Mouse (Mus musculus) megakaryocyte, adult 5-6 weeks (primary cell): Measurements from ENCODE around the gene Brix1. TPM values are rescaled to one million over a fixed set of nuclear protein-coding genes. Genes with fewer than 3 reads are reported as not detected.
A peak's percentile ranks its signal among the peaks of the same experiment; 100 is the strongest.

ENCODE experiments used
- ATAC-seq: 2 replicates; pipeline ENCODE4 v1.8.0; 2016; ENCODE audit warnings: mild to moderate bottlenecking, inconsistent platforms; ENCODE audit not compliant: poor library complexity, severe bottlenecking
- total RNA-seq, 2 experiments: library from RNA; stranded (forward) in 1 of 2; stranded (reverse) in 1 of 2; fragments of 153-499, 151-499 nt in 1 of 2; fragments of 221-1000, 200-1000 nt in 1 of 2; gene quantifications; 2 replicates each; pipeline versions ENCODE4 v1.2.3 to v1.2.4; 2015 to 2017

The Brix1 gene
- total RNA-seq, 2 experiments from 2014 or later, result 15.1 to 49.4 TPM

DNA sequence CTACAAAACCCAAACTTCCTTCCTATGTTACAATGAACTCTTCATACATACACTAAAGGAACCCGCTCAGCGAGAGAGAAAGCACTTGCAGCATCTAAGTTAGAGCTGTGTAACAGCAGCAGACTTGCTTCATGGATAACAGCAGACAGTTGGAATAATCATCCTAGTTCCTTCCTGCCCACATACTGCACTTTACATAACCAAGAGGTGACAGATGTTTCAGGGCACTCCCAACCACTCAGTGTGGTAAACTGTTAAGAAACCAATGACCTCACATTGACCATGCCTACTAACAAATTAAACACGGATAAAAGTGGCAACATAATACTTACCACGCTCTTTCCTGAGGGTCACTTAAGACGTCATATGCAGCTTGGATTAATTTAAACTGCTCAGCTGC, 22.2 kb downstream of the Brix1 start:
- peak; percentile 49 for ATAC-seq

GRCm38 (mm10) chr15:10460986-10461385, 24.8 kb downstream of the Brix1 start:
- ATAC-seq, result no peak

- ATAC-seq, result no peak
Observed at GRCm38 (mm10) chr15:10447102-10447501, 38.6 kb downstream of the Brix1 start.

- no peak for ATAC-seq
Observed at GRCm38 (mm10) chr15:10442275-10442674, 43.5 kb downstream of the Brix1 start.

DNA sequence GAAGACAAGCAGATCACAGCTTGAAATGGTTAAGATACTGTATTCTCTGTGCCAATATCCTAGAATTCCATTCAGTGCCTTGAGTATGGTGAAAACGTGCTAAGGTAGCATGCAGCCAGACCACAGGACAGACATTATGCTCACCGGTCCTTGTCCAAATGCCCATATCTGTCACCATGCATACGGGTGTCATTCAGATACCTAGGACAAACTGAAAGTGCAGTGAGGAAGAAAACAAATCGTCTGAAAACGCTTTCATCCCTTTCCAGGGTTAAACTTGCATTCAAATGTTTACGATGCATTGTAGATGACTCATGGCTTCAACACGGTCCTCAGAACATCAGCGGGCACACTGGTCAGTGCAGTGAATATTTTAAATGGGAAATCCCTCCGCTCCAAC, 44.3 kb downstream of the Brix1 start:
- no peak for ATAC-seq

DNA sequence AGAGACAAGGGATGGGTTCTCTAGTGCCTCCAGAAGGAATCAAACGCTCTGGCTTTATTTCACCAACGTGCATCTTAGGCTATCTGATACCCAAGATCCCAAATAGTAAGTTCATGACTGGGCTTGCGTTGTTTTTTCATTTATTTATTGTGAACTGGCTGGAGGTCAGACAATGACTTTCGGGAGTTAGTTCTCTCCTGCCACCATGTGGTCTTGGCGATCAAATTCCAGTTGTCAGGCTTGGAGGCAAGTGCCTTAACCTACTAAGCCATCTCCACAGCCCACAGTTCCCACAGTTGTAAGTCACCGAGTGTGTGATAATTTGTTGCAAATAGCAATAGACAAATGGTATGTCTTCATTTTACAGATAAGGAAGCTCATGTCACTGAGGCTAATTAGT, 45.8 kb downstream of the Brix1 start:
- no peak for ATAC-seq

- ATAC-seq, result peak; percentile 43; the same call in 1 of the 2 replicates
Observed at GRCm38 (mm10) chr15:10436893-10437292, 48.9 kb downstream of the Brix1 start.

DNA sequence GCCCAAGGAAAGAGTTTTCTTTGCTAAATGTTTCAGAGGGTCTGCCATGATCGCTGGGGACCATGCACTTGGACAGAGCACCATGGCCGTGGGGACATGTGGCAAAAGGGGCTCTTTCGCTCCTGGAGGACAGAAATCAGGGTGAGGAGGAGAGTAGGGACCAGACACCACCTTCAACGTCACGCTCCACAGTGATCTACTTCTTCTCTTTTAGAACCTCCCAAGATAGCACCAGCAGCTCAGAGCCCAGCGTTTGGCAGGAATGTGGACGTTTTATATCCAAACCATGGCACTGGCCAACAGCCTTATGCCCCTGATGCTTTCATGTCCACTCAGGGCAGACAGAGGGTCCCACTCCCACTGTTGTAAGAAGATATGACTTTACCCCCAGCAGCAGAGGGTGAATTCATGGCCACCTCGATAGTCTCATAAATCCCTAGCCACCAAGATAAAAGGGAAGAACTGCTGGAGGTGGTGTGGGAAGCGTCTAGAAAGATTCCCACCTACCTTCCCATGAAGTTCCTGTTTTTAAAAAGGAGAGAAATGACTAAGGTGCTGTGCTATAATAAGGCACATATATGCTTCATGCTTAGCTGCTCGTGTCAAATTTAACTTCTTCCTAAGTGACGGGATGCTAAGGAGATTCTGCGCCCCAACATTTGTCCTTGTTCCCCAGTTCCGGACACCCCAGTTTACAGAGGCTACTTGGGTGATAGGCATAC, 59.0 kb downstream of the Brix1 start:
- ATAC-seq, result no peak

GRCm38 (mm10) chr15:10426124-10426523, 59.6 kb downstream of the Brix1 start:
- no peak for ATAC-seq

Other genes with a start within 250 kb of the Brix1 start
- gene Gm21973, start 160.6 kb downstream of the Brix1 start, total RNA-seq (2015), result 0.64 TPM in 1 of 2 replicates, not detected in the other
- gene Gm21973, start 160.6 kb downstream of the Brix1 start, total RNA-seq (2017), result not detected in 2 replicates
- gene Agxt2, start 127.4 kb downstream of the Brix1 start, total RNA-seq (2015), result not detected in 2 replicates
- gene Agxt2, start 127.4 kb downstream of the Brix1 start, total RNA-seq (2017), result not detected in 2 replicates
- gene Dnajc21, start 15.4 kb downstream of the Brix1 start, total RNA-seq (2015), result 35.1 and 36.9 TPM in 2 replicates
- gene Dnajc21, start 15.4 kb downstream of the Brix1 start, total RNA-seq (2017), result 37.5 and 42.2 TPM in 2 replicates
- 14.9 and 17.1 TPM in 2 replicates for gene Rad1, start 71 bp upstream of the Brix1 start, total RNA-seq (2015)
- gene Rad1, start 71 bp upstream of the Brix1 start, total RNA-seq (2017), result 11.1 and 11.9 TPM in 2 replicates
- not detected in 2 replicates for gene Ttc23l, start 72.7 kb upstream of the Brix1 start, total RNA-seq (2015)
- gene Ttc23l, start 72.7 kb upstream of the Brix1 start, total RNA-seq (2017), result not detected in 2 replicates
- gene Rai14, start 228.7 kb upstream of the Brix1 start, total RNA-seq (2015), result 1.6 and 2.8 TPM in 2 replicates
- 2.5 and 3.0 TPM in 2 replicates for gene Rai14, start 228.7 kb upstream of the Brix1 start, total RNA-seq (2017)